ENCODE assay signal across 8 mouse cellular contexts in the genomic region with DNA sequence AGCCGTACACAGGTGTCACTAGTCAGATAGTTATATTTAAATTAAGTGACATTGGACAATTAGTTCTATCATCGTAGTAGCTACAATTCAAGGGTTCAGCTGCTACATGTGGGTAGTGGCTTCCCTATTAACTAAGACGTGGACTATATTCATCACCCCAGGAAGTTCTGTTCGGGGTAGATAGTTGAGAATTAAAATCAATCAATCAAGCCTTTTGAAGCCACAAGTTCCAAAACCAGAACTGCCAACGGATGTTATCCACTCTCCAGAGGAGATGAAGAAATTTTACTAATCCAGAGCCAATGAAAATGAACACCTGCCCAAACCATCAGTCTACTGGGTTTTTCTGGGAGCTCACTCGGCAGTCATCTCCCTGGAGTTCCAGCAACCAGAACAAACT.
DNase-seq lines count a peak whose midpoint lies in the region; ATAC-seq and TF ChIP-seq lines count a peak whose summit lies in the region.

No protein-coding gene starts in this region.

- H3K27ac ChIP-seq in lung, embryonic 14.5 days (ENCODE audit: low read depth) = no peak overlapping the region
- no peak overlapping the region for H3K27ac ChIP-seq in embryonic facial prominence, embryonic 13.5 days
- H3K27ac ChIP-seq in limb, embryonic 11.5 days (replicated peaks; ENCODE audit: low read depth, low read length) = no peak overlapping the region
- no peak overlapping the region for H3K27ac ChIP-seq in olfactory bulb, adult 2 months (ENCODE audit: insufficient read depth, low read depth, low read length)

- intact Hi-C loops in left cerebral cortex, postnatal 25 days (cut with DNase I) = no loop called here

- peak overlapping the region; percentile 95 for H3K4me2 ChIP-seq in lung, embryonic 14.5 days
- H3K4me2 ChIP-seq in embryonic facial prominence, embryonic 13.5 days = peak overlapping the region; percentile 91
- peak overlapping the region; percentile 62 for H3K4me2 ChIP-seq in limb, embryonic 11.5 days (ENCODE audit: low read depth, severe bottlenecking)

- H3K4me3 ChIP-seq in lung, embryonic 14.5 days (ENCODE audit: low read depth, low read length) = peak overlapping the region; percentile 88
- peak overlapping the region; percentile 95 for H3K4me3 ChIP-seq in embryonic facial prominence, embryonic 13.5 days
- H3K4me3 ChIP-seq in limb, embryonic 11.5 days (ENCODE audit: low read depth, low read length) = peak overlapping the region; percentile 85
- peak overlapping the region; percentile 73 for H3K4me3 ChIP-seq in olfactory bulb, adult 2 months (ENCODE audit: insufficient read depth, low read depth, low read length)

- no peaks in the 10 kb centered on the region for H3K27me3 ChIP-seq in lung, embryonic 14.5 days (ENCODE audit: insufficient read depth, low read length)
- H3K27me3 ChIP-seq in embryonic facial prominence, embryonic 13.5 days = peaks cover 20% of the 10 kb centered on the region
- H3K27me3 ChIP-seq in limb, embryonic 11.5 days (ENCODE audit: control insufficient read depth, insufficient read depth, low read length) = peaks cover 3% of the 10 kb centered on the region; the same call in 1 of the 2 replicates

- 39% methylated on average over 6 of the region's 6 CpGs for WGBS in lung, embryonic 14.5 days
- WGBS in embryonic facial prominence, embryonic 13.5 days = 44% methylated on average over 6 of the region's 6 CpGs
- WGBS in limb, embryonic 11.5 days = 52% methylated on average over 6 of the region's 6 CpGs
- 32% methylated on average over 6 of the region's 6 CpGs for WGBS in olfactory bulb, adult 2 months

- TF ChIP-seq CTCF in lung, embryonic 14.5 days (IDR thresholded peaks at IDR 0.05; ENCODE audit: low read depth) = no peak
- TF ChIP-seq CTCF in olfactory bulb, adult 2 months (IDR thresholded peaks at IDR 0.05; ENCODE audit: insufficient read depth, low read depth, low read length) = no peak

- no peaks in the 10 kb centered on the region for H3K36me3 ChIP-seq in lung, embryonic 14.5 days (ENCODE audit: insufficient read depth)
- H3K36me3 ChIP-seq in embryonic facial prominence, embryonic 13.5 days = no peaks in the 10 kb centered on the region
- H3K36me3 ChIP-seq in limb, embryonic 11.5 days (ENCODE audit: control insufficient read depth, insufficient read depth, low read length) = no peaks in the 10 kb centered on the region

- no peaks in the 10 kb centered on the region for H3K4me1 ChIP-seq in lung, embryonic 14.5 days (ENCODE audit: insufficient read depth)
- H3K4me1 ChIP-seq in embryonic facial prominence, embryonic 13.5 days = peaks cover 11% of the 10 kb centered on the region; the same call in 1 of the 2 replicates
- H3K4me1 ChIP-seq in limb, embryonic 11.5 days (ENCODE audit: control insufficient read depth, insufficient read depth, low read length) = no peaks in the 10 kb centered on the region
- H3K4me1 ChIP-seq in olfactory bulb, adult 2 months (ENCODE audit: control insufficient read depth, insufficient read depth, low read length) = peaks cover 3% of the 10 kb centered on the region

- no peak for ATAC-seq in lung, embryonic 14.5 days (ENCODE audit: insufficient read depth)
- ATAC-seq in embryonic facial prominence, embryonic 13.5 days (ENCODE audit: insufficient number of reproducible peaks, insufficient read depth, low FRiP score, low TSS enrichment, low read depth) = no peak
- ATAC-seq in limb, embryonic 11.5 days (ENCODE audit: insufficient number of reproducible peaks, low FRiP score, low TSS enrichment, low read depth) = no peak

- no peak for DNase-seq in lung, embryonic 14.5 days
- DNase-seq in lung, postnatal 4 days = no peak
- DNase-seq in limb, embryonic 11.5 days (ENCODE audit: low spot score) = no peak
- DNase-seq in left cerebral cortex, postnatal 25 days (ENCODE audit: low spot score in 2 of 2) = no peak
- DNase-seq in thymus, adult 18-20 months = no peak
- DNase-seq in adrenal gland, postnatal 10 days = no peak

- TF ChIP-seq POLR2A in olfactory bulb, adult 2 months (IDR thresholded peaks at IDR 0.05; ENCODE audit: insufficient read depth, low read depth, low read length) = no peak

- no peaks in the 10 kb centered on the region for H3K9me3 ChIP-seq in lung, embryonic 14.5 days (ENCODE audit: low read depth, low read length)
- peaks cover 1% of the 10 kb centered on the region; the same call in 1 of the 2 replicates for H3K9me3 ChIP-seq in embryonic facial prominence, embryonic 13.5 days
- no peaks in the 10 kb centered on the region for H3K9me3 ChIP-seq in limb, embryonic 11.5 days (ENCODE audit: control insufficient read depth, low read length)

- H3K9ac ChIP-seq in lung, embryonic 14.5 days = no peak overlapping the region; the same call in 1 of the 2 replicates
- peak overlapping the region; percentile 83 for H3K9ac ChIP-seq in embryonic facial prominence, embryonic 13.5 days
- H3K9ac ChIP-seq in limb, embryonic 11.5 days (ENCODE audit: low read length) = peak overlapping the region; percentile 66; the same call in 1 of the 2 replicates
